Mouse (Mus musculus) hindbrain, embryonic 15.5 days (tissue): ENCODE results near the gene Cep72. TPM values are rescaled to one million over a fixed set of nuclear protein-coding genes. Genes with fewer than 3 reads are reported as not detected.
"Not testable (repeated sequence)": the region's sequence is repeated elsewhere in the genome, so short reads cannot be mapped to it uniquely, and the experiment has no call there.

ENCODE experiments used
- ATAC-seq: fragments of 200-750 bp; cut with Nextera tagmentation; 2 replicates; pipeline ENCODE4 v1.8.0; 2017; ENCODE audit warnings: low read depth, moderate number of reproducible peaks, moderate TSS enrichment; ENCODE audit not compliant: low FRiP score
- H3K27ac ChIP-seq: fragments of 300-500 bp; sonication (generic); replicated peaks from 2 replicates; pipeline ENCODE4 v1.5.1; 2015; ENCODE audit warnings: mild to moderate bottlenecking, inconsistent platforms
- H3K27me3 ChIP-seq: fragments of 300-500 bp; sonication (generic); 2 replicates; pipeline ENCODE4 v1.6.1; 2015; ENCODE audit warnings: control low read depth, inconsistent platforms
- H3K36me3 ChIP-seq: fragments of 300-500 bp; sonication (generic); 2 replicates; pipeline ENCODE4 v1.6.1; 2015; ENCODE audit warnings: control low read depth, inconsistent platforms
- H3K4me1 ChIP-seq: fragments of 300-500 bp; sonication (generic); replicated peaks from 2 replicates; pipeline ENCODE4 v1.6.1; 2015; ENCODE audit warnings: control low read depth, inconsistent platforms
- H3K4me2 ChIP-seq: fragments of 300-500 bp; sonication (generic); 2 replicates; pipeline ENCODE4 v1.6.1; 2015; ENCODE audit warnings: moderate library complexity, mild to moderate bottlenecking, inconsistent platforms
- H3K4me3 ChIP-seq: fragments of 300-500 bp; sonication (generic); 2 replicates; pipeline ENCODE4 v1.5.1; 2015; ENCODE audit warnings: mild to moderate bottlenecking, inconsistent platforms
- H3K9ac ChIP-seq: fragments of 300-500 bp; sonication (generic); 2 replicates; pipeline ENCODE4 v1.6.1; 2015; ENCODE audit warnings: inconsistent platforms
- H3K9me3 ChIP-seq: fragments of 300-500 bp; sonication (generic); 2 replicates; pipeline ENCODE4 v1.6.1; 2016; ENCODE audit warnings: control low read depth, inconsistent platforms
- WGBS: fragments of 180-500 bp; shearing (Covaris S2); methylation state at CpG from one replicate; pipeline ENCODE4 v1.1.7; 2015; 5-methylcytosine and 5-hydroxymethylcytosine counted together
- polyA plus RNA-seq: library from polyadenylated mRNA; unstranded; fragments of >200 nt; fragmentation: Nextera tagmentation; extraction: Ambion mirVana; gene quantifications from 2 replicates; pipeline ENCODE4 v1.2.1, GENCODE M21; 2015

Gene Cep72
- polyA plus RNA-seq, result 6.5 and 7.8 TPM in 2 replicates

DNA sequence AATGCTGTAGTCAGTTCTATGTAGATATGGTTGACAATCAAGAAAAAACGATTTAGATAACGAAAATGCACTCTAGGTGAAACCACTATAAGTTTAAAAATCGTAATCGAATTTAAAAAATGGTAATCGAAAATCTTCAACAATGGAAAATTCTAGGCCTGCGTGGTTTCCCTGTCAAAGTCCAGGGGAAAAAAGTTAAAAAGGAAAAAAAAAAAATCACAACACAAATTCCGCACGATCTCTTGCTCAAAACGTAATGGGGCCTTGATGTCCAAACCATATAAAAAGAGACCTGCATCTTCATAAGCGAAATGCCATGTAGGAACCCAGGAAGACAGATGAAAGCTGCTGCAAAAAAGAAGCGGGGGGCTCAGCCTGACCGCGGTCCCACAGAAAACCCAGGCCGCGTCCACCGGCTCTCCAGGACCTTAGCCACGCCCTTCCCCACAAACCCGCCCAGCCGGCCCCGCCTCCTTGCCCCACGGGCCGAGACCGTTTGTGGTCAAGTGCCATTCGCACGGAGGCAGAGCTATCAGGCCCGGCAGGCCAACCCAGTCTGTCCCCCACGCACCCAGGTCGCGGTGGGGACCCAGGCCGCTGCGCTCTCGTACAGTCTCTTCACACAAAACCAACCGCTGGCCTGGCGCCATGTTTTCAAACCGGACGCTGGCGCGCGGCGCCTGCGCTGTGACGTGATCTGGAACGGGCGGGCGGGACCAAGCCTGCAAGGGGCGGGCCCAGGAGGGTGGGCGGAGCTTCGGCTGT lies at the start of gene Cep72:
Gene Cep72 (minus strand): TSS at position 687 of the 765 bp plus-strand sequence.
- Histone ChIP-seq H3K4me1 (no peaks in the 10 kb centered on the region; the same call in 1 of the 2 replicates), H3K4me2 (peak within 1 kb of the TSS; percentile 70), H3K36me3 (no peaks in the 10 kb centered on the region), H3K27ac (peak within 1 kb of the TSS; percentile 68), H3K4me3 (peak within 1 kb of the TSS; percentile 84), H3K9me3 (no peaks in the 10 kb centered on the region), H3K9ac (peak within 1 kb of the TSS; percentile 81), H3K27me3 (no peaks in the 10 kb centered on the region)
- peak; percentile 97 for ATAC-seq
- 3% methylated on average over 48 of the region's 48 CpGs for WGBS

DNA sequence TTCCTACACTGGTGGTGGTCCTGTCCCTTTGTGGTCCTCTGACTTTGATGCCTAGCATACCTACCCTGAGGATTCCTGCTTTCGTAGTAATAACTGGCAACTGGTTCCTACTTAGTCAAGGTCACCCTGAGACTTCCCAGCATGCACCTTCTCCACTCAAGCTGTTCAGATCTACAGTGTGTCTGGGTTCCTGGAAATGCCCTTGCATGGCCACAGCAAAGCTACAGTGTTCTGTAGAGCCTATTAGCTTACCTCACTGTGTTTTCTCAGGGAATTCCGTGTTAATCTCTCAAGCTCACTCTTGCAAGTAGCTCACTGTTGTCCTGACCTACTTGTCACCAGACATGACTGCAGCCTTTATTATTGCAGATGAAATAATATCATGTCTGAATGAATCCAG lies 45.3 kb upstream of the Cep72 start:
- 94% methylated on average over 2 of the region's 2 CpGs for WGBS
- Histone ChIP-seq H3K4me1 (no peaks in the 10 kb centered on the region), H3K9ac (no peak overlapping the region), H3K9me3 (no peaks in the 10 kb centered on the region), H3K36me3 (no peaks in the 10 kb centered on the region), H3K27me3 (no peaks in the 10 kb centered on the region), H3K4me3 (no peak overlapping the region), H3K27ac (no peak overlapping the region), H3K4me2 (no peak overlapping the region)
- ATAC-seq, result no peak

DNA sequence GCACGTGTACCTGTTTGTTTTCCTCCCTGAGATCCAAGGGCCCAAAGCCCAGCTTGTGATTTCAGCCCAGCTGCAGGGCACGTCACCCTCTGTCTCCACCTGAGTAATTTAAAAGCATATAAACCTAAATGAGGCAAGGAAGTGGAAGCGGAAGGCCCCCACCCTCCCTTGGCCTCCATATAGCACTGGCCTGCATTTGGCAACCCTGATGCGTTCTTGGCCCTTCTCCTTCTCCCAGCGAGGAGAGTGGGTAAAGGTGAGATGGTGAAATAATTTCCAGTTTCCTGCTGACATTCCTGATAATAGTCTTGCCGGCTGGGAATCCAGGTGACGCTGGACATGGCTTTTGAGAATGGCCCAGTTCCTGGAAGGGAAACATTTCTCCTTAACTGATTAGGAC lies 42.3 kb upstream of the Cep72 start:
- WGBS, result 84% methylated on average over 7 of the region's 7 CpGs

DNA sequence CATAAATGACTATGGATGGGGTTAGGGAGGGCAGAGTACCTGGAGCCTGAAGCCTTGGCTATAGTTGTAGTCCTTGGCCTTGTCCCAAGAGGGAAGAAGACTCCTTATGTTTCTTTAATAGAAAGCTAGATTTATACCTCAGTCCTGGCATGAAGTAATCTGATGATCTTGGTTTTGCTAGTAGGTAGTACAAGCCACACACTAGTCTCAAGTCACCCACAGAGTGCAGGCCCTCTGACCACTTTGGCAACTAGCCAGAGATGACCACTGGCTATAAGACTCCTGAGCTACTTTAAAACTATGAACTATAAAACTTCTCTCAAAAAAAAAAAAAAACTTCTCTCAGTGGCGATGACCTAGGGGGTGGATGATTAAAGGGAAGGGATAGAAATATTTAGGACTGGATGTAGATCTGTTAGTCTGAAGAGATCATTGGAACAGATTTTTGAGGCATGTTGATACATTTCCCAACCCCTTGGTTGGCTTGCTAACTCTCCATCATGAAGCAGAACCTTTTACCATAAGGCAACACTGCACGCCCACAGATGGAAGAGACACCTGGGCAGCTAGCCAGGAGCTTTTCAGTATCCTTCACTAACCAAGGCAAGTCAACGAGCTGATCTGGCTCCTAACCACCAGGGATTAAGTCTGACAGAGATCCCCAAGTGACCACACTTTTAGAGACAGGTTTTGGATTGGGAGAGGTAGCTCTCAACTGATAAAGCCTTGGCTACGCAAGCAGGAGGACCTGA lies 40.9 kb upstream of the Cep72 start:
- WGBS, result 84% methylated on average over 4 of the region's 4 CpGs
- no peaks in the 10 kb centered on the region for H3K27me3 ChIP-seq
- H3K27ac ChIP-seq, result no peak overlapping the region
- ATAC-seq, result no peak
- H3K4me2 ChIP-seq, result no peak overlapping the region
- H3K9ac ChIP-seq, result no peak overlapping the region
- no peaks in the 10 kb centered on the region for H3K4me1 ChIP-seq
- no peaks in the 10 kb centered on the region for H3K9me3 ChIP-seq
- no peaks in the 10 kb centered on the region for H3K36me3 ChIP-seq
- H3K4me3 ChIP-seq, result no peak overlapping the region

More for the DNA sequence above, 42.3 kb upstream of the Cep72 start:
- H3K4me2 ChIP-seq, result no peak overlapping the region
- no peaks in the 10 kb centered on the region for H3K4me1 ChIP-seq
- no peaks in the 10 kb centered on the region for H3K36me3 ChIP-seq
- H3K9ac ChIP-seq, result no peak overlapping the region
- no peaks in the 10 kb centered on the region for H3K9me3 ChIP-seq
- H3K27ac ChIP-seq, result no peak overlapping the region
- H3K27me3 ChIP-seq, result no peaks in the 10 kb centered on the region
- H3K4me3 ChIP-seq, result no peak overlapping the region
- ATAC-seq, result no peak

DNA sequence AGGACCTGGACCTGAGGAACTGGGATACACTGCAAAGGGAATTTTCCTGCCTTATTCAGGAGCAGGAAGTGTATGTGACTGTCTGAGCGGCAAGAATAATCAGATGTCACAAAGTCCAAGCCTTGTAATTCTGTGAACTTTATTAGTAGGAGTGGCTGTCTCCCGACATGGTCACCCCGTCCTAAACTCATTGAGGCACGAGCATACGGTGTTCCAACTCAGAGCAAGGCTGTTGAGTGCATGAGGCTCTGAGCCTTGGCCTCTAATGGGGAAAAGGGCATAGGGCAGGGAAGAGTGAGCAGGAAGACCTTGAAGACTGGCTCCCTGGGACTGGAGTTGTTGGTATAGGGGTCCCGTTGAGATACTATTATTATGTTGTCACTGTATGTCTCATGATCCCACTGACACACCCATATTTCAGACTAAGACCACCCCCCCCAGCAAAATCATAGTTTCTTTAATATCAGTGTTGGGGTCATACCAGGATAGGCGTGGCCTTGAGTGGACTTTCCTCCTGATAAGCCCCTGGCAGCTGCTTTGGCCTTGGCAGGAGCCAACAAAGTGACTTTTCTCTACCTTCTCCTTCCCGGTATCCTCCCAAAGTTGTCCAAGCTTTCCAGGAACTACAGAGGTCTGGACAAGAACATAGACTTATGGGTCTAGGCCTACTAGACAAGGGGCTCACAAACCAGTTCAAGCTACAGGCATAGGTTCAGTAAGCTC lies 40.2 kb upstream of the Cep72 start:
- H3K4me1 ChIP-seq, result no peaks in the 10 kb centered on the region
- ATAC-seq, result no peak
- H3K9me3 ChIP-seq, result no peaks in the 10 kb centered on the region
- no peak overlapping the region for H3K27ac ChIP-seq
- H3K9ac ChIP-seq, result no peak overlapping the region
- no peak overlapping the region for H3K4me2 ChIP-seq
- no peaks in the 10 kb centered on the region for H3K27me3 ChIP-seq
- no peak overlapping the region for H3K4me3 ChIP-seq
- no peaks in the 10 kb centered on the region for H3K36me3 ChIP-seq
- WGBS, result 85% methylated on average over 8 of the region's 8 CpGs

DNA sequence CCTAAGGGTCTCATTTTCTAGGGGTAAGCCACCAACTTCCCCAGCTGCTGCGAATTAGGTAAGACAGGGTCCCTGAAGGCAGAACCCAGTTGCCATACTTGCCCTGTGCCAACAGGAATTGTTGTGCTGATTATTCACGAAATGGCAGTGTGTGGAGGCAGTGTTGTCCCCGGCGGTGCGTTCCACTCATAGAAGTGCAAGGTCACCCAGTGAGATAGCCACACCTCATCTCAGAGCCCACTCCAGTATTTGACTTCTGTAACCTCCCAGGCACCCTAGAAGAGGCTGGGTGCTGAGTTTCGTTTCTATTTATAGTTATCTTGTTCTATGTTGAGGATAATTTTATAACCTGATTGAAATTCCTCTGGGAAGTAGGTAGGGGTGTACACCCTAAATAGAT lies 36.8 kb upstream of the Cep72 start:
- no peaks in the 10 kb centered on the region for H3K9me3 ChIP-seq
- WGBS, result 87% methylated on average over 6 of the region's 6 CpGs
- no peak overlapping the region for H3K9ac ChIP-seq
- no peak overlapping the region for H3K4me3 ChIP-seq
- H3K27me3 ChIP-seq, result no peaks in the 10 kb centered on the region
- no peak overlapping the region for H3K27ac ChIP-seq
- no peaks in the 10 kb centered on the region for H3K36me3 ChIP-seq
- no peaks in the 10 kb centered on the region for H3K4me1 ChIP-seq
- no peak overlapping the region for H3K4me2 ChIP-seq
- no peak for ATAC-seq

DNA sequence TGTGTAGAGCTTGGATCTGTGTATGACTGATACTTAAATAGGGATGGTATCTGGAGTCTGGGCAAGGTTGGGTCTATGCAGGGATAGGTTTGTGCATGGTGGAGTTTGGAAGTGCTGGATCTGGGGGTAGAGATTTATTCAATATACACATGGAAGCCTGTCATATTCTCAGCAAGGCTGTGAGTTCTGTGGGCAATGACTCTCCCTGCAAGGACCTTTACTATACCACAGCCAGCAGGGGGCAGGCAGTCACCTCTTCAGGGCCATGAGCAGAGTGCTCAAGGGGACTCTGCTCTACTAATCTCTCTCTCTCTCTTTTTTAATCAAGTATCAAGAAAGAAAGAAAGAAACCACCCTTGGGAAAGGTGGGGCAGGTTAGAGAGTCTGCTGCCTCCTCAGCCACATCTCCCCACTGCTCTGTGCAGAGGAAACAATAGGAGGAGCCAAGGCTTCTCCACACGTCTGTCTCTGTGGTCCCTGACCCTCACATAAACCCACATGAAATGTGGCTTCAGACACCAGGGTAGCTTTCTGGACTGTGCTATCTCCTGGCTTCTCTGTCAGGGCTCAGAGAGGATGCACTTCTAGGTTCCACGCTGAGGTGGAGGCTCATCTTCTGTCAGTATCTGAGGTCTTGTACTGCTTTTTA lies 34.7 kb upstream of the Cep72 start:
- 46% methylated on average over 2 of the region's 2 CpGs for WGBS
- no peak overlapping the region for H3K4me2 ChIP-seq
- no peaks in the 10 kb centered on the region for H3K36me3 ChIP-seq
- no peaks in the 10 kb centered on the region for H3K27me3 ChIP-seq
- H3K4me1 ChIP-seq, result no peaks in the 10 kb centered on the region
- H3K27ac ChIP-seq, result no peak overlapping the region
- ATAC-seq, result peak; percentile 77; the same call in 1 of the 2 replicates
- H3K4me3 ChIP-seq, result no peak overlapping the region
- no peak overlapping the region for H3K9ac ChIP-seq
- H3K9me3 ChIP-seq, result no peaks in the 10 kb centered on the region

DNA sequence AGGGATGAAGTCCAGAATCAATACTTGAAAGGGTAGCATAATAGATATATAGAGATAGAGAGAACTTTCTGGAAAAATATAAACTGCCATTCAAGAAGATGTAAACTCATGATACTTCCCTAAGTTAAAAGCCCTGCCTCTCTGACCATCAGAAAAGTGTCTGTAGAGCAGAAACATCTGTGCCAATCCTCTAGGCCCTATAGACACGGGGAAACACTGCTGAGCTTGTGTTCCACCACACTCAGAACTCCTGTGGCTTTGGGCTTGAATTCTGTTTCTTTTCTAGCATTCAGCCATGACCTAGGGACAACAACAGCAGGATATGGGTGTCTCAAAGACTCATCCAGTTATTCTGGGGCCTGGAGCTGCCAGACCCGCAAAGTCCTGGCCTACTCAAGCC lies 33.8 kb upstream of the Cep72 start:
- Histone ChIP-seq H3K36me3 (no peaks in the 10 kb centered on the region), H3K27me3 (no peaks in the 10 kb centered on the region), H3K4me3 (no peak overlapping the region), H3K9ac (no peak overlapping the region), H3K4me1 (no peaks in the 10 kb centered on the region), H3K27ac (no peak overlapping the region), H3K9me3 (no peaks in the 10 kb centered on the region), H3K4me2 (no peak overlapping the region)
- WGBS, result 76% methylated on average over 2 of the region's 2 CpGs
- no peak for ATAC-seq

DNA sequence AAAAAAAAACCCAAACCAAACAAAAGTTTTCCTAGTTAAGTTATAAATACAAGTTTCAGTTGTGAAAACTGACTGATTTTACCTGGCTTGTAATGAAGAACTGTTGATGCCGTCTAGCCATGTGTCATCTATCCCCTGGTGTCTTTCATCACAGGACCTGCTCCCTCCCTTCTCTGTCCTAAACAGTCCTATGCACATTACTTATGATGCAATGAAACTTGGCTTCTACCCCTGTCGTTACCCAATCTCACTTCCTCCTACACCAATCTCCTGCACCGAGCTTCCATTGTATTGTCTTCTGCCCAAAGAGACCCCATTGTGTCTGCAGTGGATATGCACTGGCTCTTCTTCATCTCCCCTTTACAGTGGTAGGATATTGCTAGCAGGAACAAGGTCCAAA lies 28.2 kb upstream of the Cep72 start:
- WGBS, result 69% methylated on average over 3 of the region's 3 CpGs
- Histone ChIP-seq H3K4me2 (no peak overlapping the region), H3K4me3 (no peak overlapping the region), H3K27ac (no peak overlapping the region), H3K27me3 (no peaks in the 10 kb centered on the region), H3K9me3 (no peaks in the 10 kb centered on the region), H3K9ac (no peak overlapping the region), H3K4me1 (no peaks in the 10 kb centered on the region), H3K36me3 (no peaks in the 10 kb centered on the region)
- ATAC-seq, result no peak

DNA sequence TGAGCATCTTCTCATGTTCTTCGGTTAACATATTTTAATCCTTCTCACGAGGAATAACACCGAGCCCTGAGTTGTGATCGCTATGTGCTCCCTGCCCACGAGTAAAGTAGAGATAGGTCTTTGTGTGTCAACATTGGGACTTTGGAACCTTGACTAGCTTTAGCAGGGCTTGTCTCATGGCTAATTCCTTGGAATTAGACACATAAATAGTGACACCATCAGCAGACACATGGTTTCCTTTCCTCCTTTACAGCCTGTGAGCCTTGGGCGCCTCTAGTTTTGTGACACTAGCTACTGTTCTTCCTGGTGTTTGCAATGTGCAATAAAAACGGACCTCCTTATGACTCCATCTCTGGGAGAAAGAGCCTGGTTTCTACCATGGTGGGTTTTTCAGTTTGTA lies 11.3 kb upstream of the Cep72 start:
- Histone ChIP-seq H3K4me1 (no peaks in the 10 kb centered on the region), H3K36me3 (no peaks in the 10 kb centered on the region), H3K27me3 (no peaks in the 10 kb centered on the region), H3K9ac (no peak overlapping the region), H3K4me3 (no peak overlapping the region), H3K27ac (no peak overlapping the region), H3K4me2 (no peak overlapping the region), H3K9me3 (no peaks in the 10 kb centered on the region)
- no peak for ATAC-seq
- WGBS, result 93% methylated on average over 7 of the region's 7 CpGs

DNA sequence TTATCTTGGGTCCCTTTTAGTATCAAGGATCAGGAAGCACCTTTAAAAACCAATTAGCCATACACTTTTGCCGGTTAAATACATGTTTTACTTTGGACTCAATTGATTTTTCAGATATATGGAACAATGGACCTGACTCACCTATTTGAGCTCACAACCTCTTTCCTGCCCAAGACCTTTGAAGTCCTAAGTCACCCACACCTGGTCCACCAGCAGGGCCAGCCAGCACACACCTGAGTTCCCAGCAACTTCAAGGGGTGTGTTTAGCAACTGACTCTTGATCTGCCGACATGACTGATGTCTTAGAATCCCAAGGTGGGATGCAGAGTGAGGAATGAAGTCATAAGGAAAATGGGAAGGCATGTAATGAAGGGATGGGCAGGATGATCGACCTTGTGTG lies 9.6 kb upstream of the Cep72 start:
- Histone ChIP-seq H3K4me2 (no peak overlapping the region), H3K36me3 (no peaks in the 10 kb centered on the region), H3K9me3 (no peaks in the 10 kb centered on the region), H3K27me3 (no peaks in the 10 kb centered on the region), H3K4me3 (no peak overlapping the region), H3K4me1 (no peaks in the 10 kb centered on the region), H3K27ac (no peak overlapping the region), H3K9ac (no peak overlapping the region)
- 78% methylated on average over 3 of the region's 3 CpGs for WGBS
- ATAC-seq, result no peak

DNA sequence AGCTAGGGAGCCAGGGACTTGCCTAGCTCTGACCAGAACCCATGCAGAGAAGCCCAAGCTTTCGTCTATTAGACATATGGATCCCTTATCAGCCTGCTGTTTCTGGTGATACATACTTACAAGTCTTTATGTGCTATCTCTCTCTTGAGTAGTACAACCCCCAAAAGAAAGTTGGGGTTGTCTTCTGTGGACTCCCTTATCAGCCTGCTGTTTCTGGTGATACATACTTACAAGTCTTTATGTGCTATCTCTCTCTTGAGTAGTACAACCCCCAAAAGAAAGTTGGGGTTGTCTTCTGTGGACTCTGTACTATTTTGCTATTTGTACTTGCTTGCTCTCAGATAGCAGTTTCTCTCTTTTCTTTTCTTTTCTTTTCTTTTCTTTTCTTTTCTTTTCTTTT lies 9.1 kb upstream of the Cep72 start:
- H3K4me2 ChIP-seq, H3K4me3 ChIP-seq, H3K9ac ChIP-seq, H3K36me3 ChIP-seq, H3K4me1 ChIP-seq, ATAC-seq, H3K9me3 ChIP-seq, H3K27me3 ChIP-seq, H3K27ac ChIP-seq: not testable (repeated sequence)
- WGBS, result 78% methylated on average over 1 of the region's 1 CpGs
